Mouse (Mus musculus): Measurements from ENCODE around the gene Slc7a8.

DNA sequence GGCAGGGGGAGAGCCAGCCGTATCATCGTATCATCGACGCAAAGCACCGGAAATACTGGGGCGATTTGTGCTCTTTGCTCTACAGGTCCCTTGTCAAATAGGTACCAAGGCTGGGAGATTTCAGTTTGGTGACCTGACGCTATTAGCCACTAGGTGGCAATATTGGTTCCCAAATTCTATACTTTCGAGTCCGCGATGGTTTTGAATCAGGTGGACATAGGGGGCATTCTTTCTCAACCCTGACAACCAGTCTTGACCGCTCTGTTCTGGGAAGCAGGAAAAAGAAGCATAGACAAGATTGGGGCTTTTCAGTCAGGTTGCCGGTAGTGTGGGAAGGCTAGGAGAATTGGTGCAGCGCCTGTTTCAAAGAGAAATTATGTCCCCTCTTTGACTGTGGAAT lies 67.6 kb downstream of the Slc7a8 start:
- TF ChIP-seq POLR2A (IDR thresholded peaks at IDR 0.05; ENCODE audit: borderline replicate concordance, control insufficient read depth, low read depth, low read length) (no peak), CTCF (IDR thresholded peaks at IDR 0.05; ENCODE audit: control insufficient read depth, insufficient read depth, low read length) (no peak)

Measured in bone marrow, adult 2 months (tissue).